Mouse (Mus musculus) megakaryocyte, adult 5-6 weeks (primary cell): ENCODE measurements around the gene Kbtbd2. TPM values are rescaled to one million over a fixed set of nuclear protein-coding genes. Genes with fewer than 3 reads are reported as not detected.

Source experiments
- ATAC-seq: 2 replicates; pipeline ENCODE4 v1.8.0; 2016; ENCODE audit warnings: mild to moderate bottlenecking, inconsistent platforms; ENCODE audit not compliant: poor library complexity, severe bottlenecking
- total RNA-seq, 2 experiments: library from RNA; stranded (forward) in 1 of 2; stranded (reverse) in 1 of 2; fragments of 153-499, 151-499 nt in 1 of 2; fragments of 221-1000, 200-1000 nt in 1 of 2; gene quantifications; 2 replicates each; pipeline versions ENCODE4 v1.2.3 to v1.2.4; 2015 to 2017

Kbtbd2 gene
- total RNA-seq, 2 experiments from 2014 or later = 37.0 to 40.0 TPM

DNA sequence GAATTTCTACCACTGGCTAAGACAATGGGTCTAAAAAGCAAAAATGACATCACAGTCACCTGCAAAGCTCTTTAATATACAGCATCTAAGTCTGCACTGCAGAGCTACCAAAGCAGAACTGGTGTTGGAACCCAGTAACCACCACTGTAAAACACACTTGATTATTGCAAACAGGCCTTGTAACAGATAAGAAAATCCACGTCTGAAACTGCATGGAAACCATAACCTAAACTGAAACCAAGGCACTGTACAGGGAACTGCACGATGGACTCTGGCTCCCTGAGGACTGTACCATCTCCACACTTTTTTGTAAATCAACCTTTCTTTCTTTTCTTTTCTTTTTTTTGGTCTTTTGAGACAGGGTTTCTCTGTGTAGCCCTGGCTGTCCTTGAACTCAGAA is 9.9 kb downstream of the Kbtbd2 start:
- ATAC-seq = no peak

DNA sequence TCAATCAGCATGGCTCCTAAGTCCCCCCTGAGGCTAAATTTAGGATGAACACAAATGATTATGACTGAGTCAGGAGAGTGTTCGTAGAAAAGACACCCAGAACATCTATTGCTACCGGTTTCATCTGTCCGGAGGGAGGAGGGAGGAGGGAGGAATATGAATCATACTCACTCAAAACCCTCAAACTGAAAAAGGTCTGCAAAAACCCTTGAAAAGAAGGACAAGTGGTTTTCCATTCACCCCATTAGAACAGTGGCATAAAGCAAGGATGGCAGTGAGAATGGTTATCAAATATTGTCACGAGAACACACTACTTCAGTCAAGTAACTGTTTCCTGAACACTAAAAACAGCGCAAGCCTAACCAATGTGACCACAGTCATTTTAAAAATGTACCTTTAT is 12.5 kb downstream of the Kbtbd2 start:
- ATAC-seq = no peak

DNA sequence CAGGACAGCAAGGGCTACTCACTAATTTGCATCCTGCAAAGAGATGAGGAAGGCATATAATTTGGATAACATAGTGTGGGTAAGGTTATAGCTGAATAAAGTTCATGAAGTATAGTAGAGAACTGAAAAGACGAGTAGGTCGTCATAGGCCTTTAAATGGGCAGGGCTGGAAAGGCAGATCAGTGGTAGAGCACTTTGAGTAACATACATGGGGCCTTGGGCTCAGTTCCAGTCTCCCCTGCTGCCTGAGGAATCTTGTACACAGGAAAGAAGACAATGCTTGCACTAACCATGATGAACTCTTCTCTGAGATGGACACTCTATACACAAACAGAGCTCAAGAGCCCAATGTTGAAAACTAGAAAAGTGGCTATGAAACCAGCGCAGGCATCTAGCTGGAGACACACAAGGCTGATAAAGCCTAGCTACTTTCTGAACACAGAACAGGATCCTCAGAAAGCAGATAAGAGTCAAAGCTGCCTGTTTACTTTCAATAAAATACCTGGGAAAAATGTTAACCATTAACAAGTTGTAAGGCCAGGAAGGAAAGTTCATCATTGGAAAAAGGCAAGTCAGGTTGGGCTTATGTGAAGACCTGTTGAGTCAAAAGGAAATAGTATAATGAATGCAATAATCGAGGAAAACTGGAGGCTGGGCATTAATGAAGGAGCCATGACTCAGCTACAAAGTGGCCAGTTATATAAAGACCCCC is 13.9 kb downstream of the Kbtbd2 start:
- no peak for ATAC-seq

DNA sequence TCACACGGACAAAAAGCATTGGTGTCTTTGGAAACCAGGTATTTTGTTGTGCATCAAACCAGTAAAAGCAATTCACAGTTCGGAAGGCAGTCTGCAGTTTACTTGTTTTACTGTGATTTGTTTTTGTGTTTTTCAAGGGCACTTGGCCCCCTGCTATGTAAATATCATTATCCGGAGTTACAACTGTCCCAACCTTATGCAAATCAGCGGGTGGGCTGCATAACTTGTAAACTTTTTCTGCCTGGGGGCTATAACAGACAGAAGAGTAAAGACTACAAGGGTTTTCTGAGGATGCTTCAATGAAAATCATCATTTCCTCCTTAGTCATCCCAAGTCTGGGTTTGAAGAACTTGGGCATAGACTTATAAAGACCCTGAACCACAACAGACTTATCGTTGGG is 18.0 kb downstream of the Kbtbd2 start:
- no peak for ATAC-seq

DNA sequence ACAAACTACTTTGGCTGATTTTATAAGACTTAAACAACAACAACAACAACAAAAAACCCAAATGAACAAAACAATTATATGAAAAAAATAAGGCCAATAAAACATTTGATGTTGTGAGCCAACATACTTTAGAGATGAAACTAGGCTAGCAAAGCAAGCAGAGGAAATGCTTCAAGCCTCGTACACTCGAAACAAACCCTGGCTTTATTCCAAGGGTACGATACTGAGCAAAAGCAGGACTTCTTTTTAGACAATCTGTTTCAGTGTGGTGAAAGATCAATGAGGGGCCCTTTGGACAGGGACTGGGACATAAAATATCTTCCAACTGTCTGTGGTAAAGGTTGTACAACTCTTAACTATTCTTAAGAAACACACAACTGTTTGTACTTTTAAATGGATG is 21.8 kb downstream of the Kbtbd2 start:
- ATAC-seq = no peak

DNA sequence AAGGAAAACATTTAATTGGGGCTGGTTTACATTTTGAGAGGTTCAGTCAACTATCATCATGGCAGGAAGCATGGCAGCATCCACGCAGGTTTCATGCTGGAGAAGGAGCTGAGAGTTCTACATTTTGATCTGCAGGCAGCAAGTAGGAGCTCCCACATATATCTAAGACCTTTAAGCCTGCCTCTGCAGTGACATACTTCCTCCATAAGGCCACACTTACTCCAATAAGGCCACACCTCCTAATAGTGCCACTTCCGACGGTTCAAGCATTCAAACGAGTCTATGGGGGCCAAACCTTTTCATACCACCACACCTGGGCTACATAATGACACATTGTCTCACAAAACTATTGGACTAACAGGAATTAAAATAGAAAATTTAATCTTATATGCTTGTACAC is 31.9 kb downstream of the Kbtbd2 start:
- ATAC-seq = no peak

DNA sequence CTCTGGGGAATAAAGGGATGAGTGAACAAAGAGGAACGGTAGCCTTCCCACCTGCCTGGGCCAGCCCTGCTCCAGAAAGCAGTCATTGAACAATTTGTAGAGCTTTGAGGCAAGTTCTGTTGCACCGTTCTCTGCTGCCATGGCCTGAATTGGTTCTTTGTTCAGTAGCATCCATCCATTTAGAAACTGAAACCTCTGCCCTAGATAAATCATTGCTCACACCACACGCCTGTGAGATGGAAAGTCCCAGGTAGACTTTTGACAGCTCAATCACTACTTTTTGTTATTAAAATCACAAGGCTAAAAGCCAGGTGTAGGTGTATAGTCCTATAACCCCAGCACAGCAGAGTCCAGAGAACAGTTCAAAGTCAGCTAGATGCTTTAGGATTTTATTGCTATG is 32.3 kb downstream of the Kbtbd2 start:
- ATAC-seq = no peak

DNA sequence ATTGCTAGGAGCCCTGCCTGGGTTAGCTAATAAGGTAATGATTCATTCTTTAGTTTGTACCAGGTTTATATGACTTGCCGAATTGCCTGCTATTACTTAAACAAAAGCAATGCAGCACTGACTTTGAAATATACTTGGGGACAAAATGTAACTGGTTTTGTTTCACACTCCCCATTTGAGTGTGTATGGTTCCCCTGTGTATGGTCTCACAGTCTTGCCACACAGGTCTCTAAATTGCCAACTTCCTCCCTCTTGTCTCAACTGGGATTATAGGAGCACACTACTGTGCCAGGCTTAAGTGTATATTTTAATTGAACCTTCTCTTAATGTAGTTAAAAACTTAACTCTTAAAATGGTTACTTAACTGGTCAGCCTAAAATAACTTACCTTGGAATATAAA is 38.3 kb downstream of the Kbtbd2 start:
- no peak for ATAC-seq

DNA sequence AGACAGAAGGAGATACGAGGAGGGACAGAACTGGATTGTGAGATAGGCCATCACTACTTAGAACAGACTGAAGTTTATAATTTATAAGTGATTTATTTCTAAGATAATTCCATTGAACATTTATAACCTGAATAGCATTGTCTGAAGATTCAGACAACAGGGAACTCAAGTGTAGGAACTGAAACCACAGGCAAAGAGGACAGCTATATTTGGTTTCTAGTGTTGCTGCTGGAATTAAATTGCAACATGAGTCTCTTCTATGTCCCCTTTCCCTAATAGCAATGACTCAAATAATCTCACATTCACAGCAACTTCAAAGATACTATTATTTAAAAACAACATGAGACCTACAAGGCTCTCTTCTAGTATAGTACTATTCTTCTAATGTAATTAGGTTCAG is 41.5 kb downstream of the Kbtbd2 start:
- peak; percentile 88 for ATAC-seq

DNA sequence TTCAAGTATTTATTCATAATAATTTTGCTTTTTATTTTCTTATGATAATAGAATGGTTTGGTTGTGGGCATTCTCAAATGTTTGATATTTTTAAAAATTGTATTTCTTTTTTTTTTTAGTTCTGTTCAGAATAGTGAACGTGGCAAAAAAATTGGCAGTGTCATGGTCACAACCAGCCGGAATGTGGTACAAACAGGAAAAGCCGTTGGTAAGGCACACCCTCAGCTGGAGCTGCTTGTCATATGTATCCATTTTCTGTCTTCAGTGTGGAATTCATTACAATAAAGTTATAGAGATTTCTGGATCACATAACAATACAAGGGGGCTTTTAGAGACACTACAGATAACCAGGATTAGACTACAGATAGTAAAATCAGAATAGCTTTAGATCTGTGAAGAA is 43.9 kb downstream of the Kbtbd2 start:
- no peak for ATAC-seq

DNA sequence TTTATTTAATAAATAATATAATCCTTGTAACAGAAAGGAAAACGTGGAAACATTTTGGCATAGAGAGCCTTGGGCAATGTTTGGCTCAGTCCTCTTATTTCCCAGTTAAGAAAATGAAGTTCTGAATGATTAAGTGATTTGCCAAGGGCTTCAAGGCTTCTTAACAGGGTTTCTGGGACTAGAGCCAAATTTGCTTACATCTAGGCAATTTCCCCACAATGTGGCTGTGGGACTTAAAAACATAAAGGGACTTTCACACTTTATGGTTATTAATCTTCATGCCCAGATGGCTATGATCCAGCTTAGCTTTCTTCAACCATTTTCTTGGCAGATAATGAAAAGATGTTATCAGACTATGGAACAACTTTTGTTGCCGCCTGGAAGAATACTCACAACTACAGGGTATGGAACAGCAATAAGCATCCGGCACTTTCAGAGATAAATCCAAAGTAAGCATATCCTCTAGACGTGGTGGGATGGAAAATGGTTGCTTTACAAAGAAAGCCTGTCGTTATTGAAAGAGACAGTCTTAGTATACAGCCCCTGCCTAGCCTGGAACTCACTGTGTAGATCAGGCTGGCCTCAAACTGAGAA is 51.6 kb downstream of the Kbtbd2 start:
- ATAC-seq = no peak

DNA sequence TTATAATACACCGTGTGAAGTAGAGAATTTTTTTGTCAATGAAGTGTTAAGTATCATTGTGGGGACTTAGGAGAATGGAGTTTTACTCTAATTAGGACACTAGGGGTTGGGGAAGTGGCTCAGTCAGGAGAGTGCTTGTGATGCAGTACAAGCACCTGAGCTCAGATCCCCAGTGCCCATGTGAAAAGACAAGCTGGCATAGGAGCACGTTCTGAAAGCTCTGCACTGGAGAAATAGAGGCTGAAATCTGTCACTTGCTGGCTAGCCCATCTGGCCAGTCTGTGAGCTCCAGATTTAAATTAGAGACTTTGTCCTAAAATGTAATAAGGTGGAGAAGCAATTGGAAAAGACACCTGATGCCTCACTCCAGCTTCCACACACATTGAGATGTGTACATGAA is 65.1 kb downstream of the Kbtbd2 start:
- no peak for ATAC-seq

Other genes starting within 250 kb of the Kbtbd2 start
- 0.07 TPM in 1 of 2 replicates, not detected in the other for gene Pde1c, start 228.7 kb downstream of the Kbtbd2 start, total RNA-seq (2015)
- gene Pde1c, start 228.7 kb downstream of the Kbtbd2 start, total RNA-seq (2017) = 0.18 and 0.28 TPM in 2 replicates
- gene Lsm5, start 93.1 kb downstream of the Kbtbd2 start, total RNA-seq (2015) = 96.5 and 109 TPM in 2 replicates
- 186 and 198 TPM in 2 replicates for gene Lsm5, start 93.1 kb downstream of the Kbtbd2 start, total RNA-seq (2017)
- gene Avl9, start 82.9 kb downstream of the Kbtbd2 start, total RNA-seq (2015) = 28.8 and 29.5 TPM in 2 replicates
- 27.3 and 29.8 TPM in 2 replicates for gene Avl9, start 82.9 kb downstream of the Kbtbd2 start, total RNA-seq (2017)
- gene Fkbp9, start 34.2 kb upstream of the Kbtbd2 start, total RNA-seq (2015) = 0.20 and 0.91 TPM in 2 replicates
- gene Fkbp9, start 34.2 kb upstream of the Kbtbd2 start, total RNA-seq (2017) = 0.73 and 1.2 TPM in 2 replicates
- 64.6 and 71.0 TPM in 2 replicates for gene Nt5c3, start 126.1 kb upstream of the Kbtbd2 start, total RNA-seq (2015)
- gene Nt5c3, start 126.1 kb upstream of the Kbtbd2 start, total RNA-seq (2017) = 36.6 TPM in 2 replicates
- gene Vmn1r4, start 126.2 kb upstream of the Kbtbd2 start, total RNA-seq (2015) = 0.47 TPM in 1 of 2 replicates, not detected in the other
- gene Vmn1r4, start 126.2 kb upstream of the Kbtbd2 start, total RNA-seq (2017) = 0.07 TPM in 1 of 2 replicates, not detected in the other
- gene Vmn1r5, start 172.5 kb upstream of the Kbtbd2 start, total RNA-seq (2015) = not detected in 2 replicates
- not detected in 2 replicates for gene Vmn1r5, start 172.5 kb upstream of the Kbtbd2 start, total RNA-seq (2017)
- 0.21 TPM in 1 of 2 replicates, not detected in the other for gene Vmn1r6, start 199.4 kb upstream of the Kbtbd2 start, total RNA-seq (2015)
- not detected in 2 replicates for gene Vmn1r6, start 199.4 kb upstream of the Kbtbd2 start, total RNA-seq (2017)
- gene Vmn1r7, start 227.5 kb upstream of the Kbtbd2 start, total RNA-seq (2015) = not detected in 2 replicates
- not detected in 2 replicates for gene Vmn1r7, start 227.5 kb upstream of the Kbtbd2 start, total RNA-seq (2017)
- gene Vmn1r8, start 234.5 kb upstream of the Kbtbd2 start, total RNA-seq (2015) = not detected in 2 replicates
- gene Vmn1r8, start 234.5 kb upstream of the Kbtbd2 start, total RNA-seq (2017) = not detected in 2 replicates